Mouse (Mus musculus) left cerebral cortex, adult 2 months (tissue): ENCODE measurements around the gene C1galt1c1. TPM values are rescaled to one million over a fixed set of nuclear protein-coding genes. Genes with fewer than 3 reads are reported as not detected.

ENCODE experiments used
- DNase-seq, 2 experiments: peaks; one replicate each; pipeline ENCODE4 v3.0.0; 2021 to 2022; ENCODE audit warnings: low spot score in 2 of 2, mixed read lengths in 1 of 2; ENCODE audit errors: extremely low spot score in 1 of 2
- H3K27ac ChIP-seq: fragments of 200-600 bp; 2 replicates; pipeline ENCODE4 v1.8.1; 2022
- H3K4me3 ChIP-seq: fragments of 200-600 bp; 2 replicates; pipeline ENCODE4 v1.8.1; 2022
- CTCF ChIP-seq: fragments of 200-600 bp; IDR thresholded peaks from 2 replicates; pipeline ENCODE4 v1.8.1; 2022; ENCODE audit warnings: antibody characterized with exemption, mild to moderate bottlenecking, moderate library complexity
- intact Hi-C: fragments of 180-260 bp; cut with DNase I; formaldehyde crosslinking; loops from one replicate; pipeline ENCODE4 v1.15.1; 2025
- long read RNA-seq, 2 experiments: library from polyadenylated mRNA; stranded (forward); transcript quantifications; one replicate each; pipeline ENCODE4 v2.0.0; 2021; ENCODE audit warnings: borderline mapping rate in 2 of 2
- total RNA-seq, 2 experiments: library from RNA; stranded (reverse); gene quantifications; 2 replicates each; pipeline ENCODE4 v1.2.3; 2021

The C1galt1c1 gene
- total RNA-seq: 10 to 100 TPM; 24.9 to 25.2 TPM
- long read RNA-seq, experiment 1, transcript C1galt1c1-201 (2 exons, 1,449 nt): major isoform, 17 of 17 reads
- long read RNA-seq, experiment 1, partial matches to known transcripts: 0 of 17 reads
- long read RNA-seq, experiment 1, other reads (novel, unspliced or antisense): 0 of 17 reads
- long read RNA-seq, experiment 2, transcript C1galt1c1-201 (2 exons, 1,449 nt): major isoform, 10 of 10 reads
- long read RNA-seq, experiment 2, partial matches to known transcripts: 0 of 10 reads
- long read RNA-seq, experiment 2, other reads (novel, unspliced or antisense): 0 of 10 reads

- Histone ChIP-seq H3K4me3 (peak within 1 kb of the TSS; percentile 59), H3K27ac (peak within 1 kb of the TSS; percentile 87)
- peak; percentile 4; the same call in 1 of the 2 replicates for TF ChIP-seq CTCF
- peak; percentile 83 to 90 for DNase-seq
- intact Hi-C loops: loop anchor here (1.0 to 2.0 kb wide), 2 partner anchors 35 to 70 kb away; partner anchors contain the start of gene Mcts1
Observed at GRCm38 (mm10) chrX:38634801-38635637, at the start of gene C1galt1c1. Gene C1galt1c1 (minus strand): TSS chrX:38635087.

GRCm38 (mm10) chrX:38681972-38682371 lies 47.1 kb upstream of the C1galt1c1 start:
- Histone ChIP-seq H3K4me3 (no peak overlapping the region), H3K27ac (no peak overlapping the region)
- DNase-seq: no peak
- TF ChIP-seq CTCF: no peak
- intact Hi-C loops: no loop called here

- H3K4me3 ChIP-seq: no peak overlapping the region
- no peak for TF ChIP-seq CTCF
- no peak for DNase-seq
- no peak overlapping the region for H3K27ac ChIP-seq
- intact Hi-C loops: no loop called here
Observed at GRCm38 (mm10) chrX:38669111-38669903, 34.4 kb upstream of the C1galt1c1 start.

- no peak for TF ChIP-seq CTCF
- DNase-seq: no peak
- intact Hi-C loops: no loop called here
- H3K27ac ChIP-seq: no peak overlapping the region
- H3K4me3 ChIP-seq: no peak overlapping the region
Observed at GRCm38 (mm10) chrX:38656206-38656883, 21.5 kb upstream of the C1galt1c1 start.

- Histone ChIP-seq H3K4me3 (no peak overlapping the region), H3K27ac (no peak overlapping the region)
- DNase-seq: no peak
- intact Hi-C loops: loop anchor here (5.0 kb wide), 1 partner anchor 137 kb away; no protein-coding TSS in a partner anchor
- TF ChIP-seq CTCF: peak; percentile 38
Observed at GRCm38 (mm10) chrX:38654681-38655080, 19.8 kb upstream of the C1galt1c1 start.

- DNase-seq: no peak
- intact Hi-C loops: loop anchor here (5.0 kb wide), 1 partner anchor 136 kb away; no protein-coding TSS in a partner anchor
- Histone ChIP-seq H3K27ac (no peak overlapping the region), H3K4me3 (no peak overlapping the region)
- TF ChIP-seq CTCF: no peak; the same call in 1 of the 2 replicates
Observed at GRCm38 (mm10) chrX:38653181-38653580, 18.3 kb upstream of the C1galt1c1 start.

- intact Hi-C loops: loop anchor here (5.0 kb wide), 1 partner anchor 134 kb away; no protein-coding TSS in a partner anchor
- no peak overlapping the region for H3K27ac ChIP-seq
- no peak overlapping the region for H3K4me3 ChIP-seq
- no peak for TF ChIP-seq CTCF
- no peak for DNase-seq
Observed at GRCm38 (mm10) chrX:38651167-38651566, 16.3 kb upstream of the C1galt1c1 start.

GRCm38 (mm10) chrX:38650404-38651039 lies 15.6 kb upstream of the C1galt1c1 start:
- intact Hi-C loops: loop anchor here (5.0 kb wide), 1 partner anchor 133 kb away; no protein-coding TSS in a partner anchor
- TF ChIP-seq CTCF: peak; percentile 8
- Histone ChIP-seq H3K4me3 (no peak overlapping the region), H3K27ac (no peak overlapping the region)
- DNase-seq: no peak

- no peak for TF ChIP-seq CTCF
- no peak overlapping the region for H3K4me3 ChIP-seq
- DNase-seq: no peak
- intact Hi-C loops: no loop called here
- no peak overlapping the region for H3K27ac ChIP-seq
Observed at GRCm38 (mm10) chrX:38642183-38642582, 7.3 kb upstream of the C1galt1c1 start.

GRCm38 (mm10) chrX:38641435-38641834 lies 6.5 kb upstream of the C1galt1c1 start:
- DNase-seq: no peak
- intact Hi-C loops: no loop called here
- Histone ChIP-seq H3K27ac (no peak overlapping the region), H3K4me3 (no peak overlapping the region)
- TF ChIP-seq CTCF: no peak
